Mouse (Mus musculus): ENCODE measurements around the gene Olfr190.
"Not testable (repeated sequence)": the region's sequence is repeated elsewhere in the genome, so short reads cannot be mapped to it uniquely, and the experiment has no call there.

Olfr190 gene

GRCm38 (mm10) chr16:59077905-59078304 is at the start of gene Olfr190:
Gene Olfr190, minus strand, starts transcription at chr16:59078005.
- DNase-seq (ENCODE audit: low spot score) = no peak

GRCm38 (mm10) chr16:59120969-59121368 is 43.2 kb upstream of the Olfr190 start, which contains the start of gene Olfr194:
Gene Olfr194, minus strand, starts transcription at chr16:59121069.
- no peak for DNase-seq (ENCODE audit: low spot score)

- DNase-seq (ENCODE audit: low spot score) = no peak
These were observed 34.0 kb upstream of the Olfr190 start, which contains the start of gene Olfr193 for GRCm38 (mm10) chr16:59111781-59112180. Gene Olfr193, minus strand, starts transcription at chr16:59111881.

GRCm38 (mm10) chr16:59108522-59108921 is 30.7 kb upstream of the Olfr190 start:
- not testable (repeated sequence) for DNase-seq (ENCODE audit: low spot score)

- DNase-seq (ENCODE audit: low spot score) = no peak
These were observed 27.5 kb upstream of the Olfr190 start for GRCm38 (mm10) chr16:59105312-59105711.

GRCm38 (mm10) chr16:59089722-59090121 is 11.9 kb upstream of the Olfr190 start, which contains the start of gene Olfr191:
Gene Olfr191, minus strand, starts transcription at chr16:59089822.
- not testable (repeated sequence) for DNase-seq (ENCODE audit: low spot score)

GRCm38 (mm10) chr16:59081113-59081512 is 3.3 kb upstream of the Olfr190 start:
- DNase-seq (ENCODE audit: low spot score) = not testable (repeated sequence)

GRCm38 (mm10) chr16:59073520-59073919 is 4.3 kb downstream of the Olfr190 start:
- DNase-seq (ENCODE audit: low spot score) = no peak

GRCm38 (mm10) chr16:59071755-59072154 is 6.0 kb downstream of the Olfr190 start:
- DNase-seq (ENCODE audit: low spot score) = no peak

- not testable (repeated sequence) for DNase-seq (ENCODE audit: low spot score)
These were observed 15.4 kb downstream of the Olfr190 start for GRCm38 (mm10) chr16:59062411-59062810.

- DNase-seq (ENCODE audit: low spot score) = not testable (repeated sequence)
These were observed 28.5 kb downstream of the Olfr190 start for GRCm38 (mm10) chr16:59049286-59049685.

- DNase-seq (ENCODE audit: low spot score) = no peak
These were observed 28.9 kb downstream of the Olfr190 start for GRCm38 (mm10) chr16:59048860-59049259.

GRCm38 (mm10) chr16:59047579-59047978 is 30.2 kb downstream of the Olfr190 start:
- no peak for DNase-seq (ENCODE audit: low spot score)

- DNase-seq (ENCODE audit: low spot score) = no peak
These were observed 32.0 kb downstream of the Olfr190 start for GRCm38 (mm10) chr16:59045835-59046234.

GRCm38 (mm10) chr16:59039710-59040109 is 38.1 kb downstream of the Olfr190 start, which contains the start of gene Olfr187:
Gene Olfr187, minus strand, starts transcription at chr16:59039767.
- DNase-seq (ENCODE audit: low spot score) = no peak

GRCm38 (mm10) chr16:59030191-59030590 is 47.6 kb downstream of the Olfr190 start, which contains the start of gene Olfr186:
Gene Olfr186, minus strand, starts transcription at chr16:59030291.
- no peak for DNase-seq (ENCODE audit: low spot score)

All from T-cell, adult 2 months (primary cell).